Mouse (Mus musculus) A20 (cell line): ENCODE data around the gene Zfand5.

Experiments used
- DNase-seq: peaks from one replicate; pipeline ENCODE4 v3.0.0-alpha.2; 2011; ENCODE audit warnings: low read depth, low spot score

Zfand5 gene

GRCm38 (mm10) chr19:21328951-21329350 lies 56.9 kb downstream of the Zfand5 start:
- no peak for DNase-seq

- DNase-seq, result no peak
Observed at GRCm38 (mm10) chr19:21329770-21330169, 57.7 kb downstream of the Zfand5 start.

- DNase-seq, result no peak
Observed at GRCm38 (mm10) chr19:21330305-21331115, 58.4 kb downstream of the Zfand5 start.

GRCm38 (mm10) chr19:21331621-21332155 lies 59.6 kb downstream of the Zfand5 start:
- no peak for DNase-seq
